Mouse (Mus musculus) liver (tissue): ENCODE measurements at regions not wholly inside any gene's neighbourhood (a gene's known extent, or its start where the extent isn't known, plus 50 kb on each side); places are given as distances from the start of the nearest gene placed in this dataset.

Experiments
- DNase-seq: peaks from one replicate; pipeline ENCODE4 v3.0.0-alpha.2; 2020; ENCODE audit warnings: mixed read lengths

- DNase-seq: peak; percentile 10
Measured at GRCm38 (mm10) chr3:60320213-60320936, 152.3 kb upstream of the Mbnl1 start.

GRCm38 (mm10) chr3:60323514-60323913 is 149.1 kb upstream of the Mbnl1 start:
- DNase-seq: no peak

DNA sequence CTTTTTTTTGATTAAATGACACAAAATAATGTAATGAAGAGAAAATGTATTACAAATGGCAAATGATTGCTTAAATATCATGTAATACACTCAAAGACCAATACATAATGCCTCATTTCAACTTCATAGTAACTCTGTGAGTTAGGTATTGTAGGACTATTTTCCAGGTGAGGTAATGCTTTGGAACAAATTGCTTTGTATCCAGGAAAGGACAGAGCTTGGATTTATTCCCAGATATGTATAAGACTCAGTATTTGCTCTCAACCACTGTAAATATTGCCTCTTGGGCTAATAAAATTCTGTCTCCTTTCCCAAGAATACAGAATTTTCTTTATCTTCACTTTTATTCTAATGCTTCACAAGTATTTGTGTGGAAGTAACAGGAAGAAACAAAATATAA is 148.2 kb upstream of the Mbnl1 start:
- no peak for DNase-seq

DNA sequence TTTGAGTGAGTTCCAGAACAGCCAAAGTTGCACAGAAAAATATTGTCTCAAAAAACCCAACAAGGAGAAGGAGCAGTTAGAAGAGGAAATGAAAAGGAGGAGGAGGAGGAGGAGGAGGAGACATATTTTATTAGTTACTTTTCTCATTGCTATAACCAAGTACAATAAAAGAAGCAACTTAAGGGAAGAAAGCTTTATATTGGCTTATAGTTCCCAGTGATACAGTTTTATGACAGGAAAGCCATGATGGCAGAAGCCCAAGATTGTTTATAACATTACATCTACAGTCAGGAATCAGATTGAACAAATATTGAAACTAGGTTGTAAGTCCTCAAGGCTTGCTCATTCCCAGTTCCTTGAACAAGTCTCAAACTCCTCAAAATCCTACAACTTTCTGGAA is 147.7 kb upstream of the Mbnl1 start:
- no peak for DNase-seq

DNA sequence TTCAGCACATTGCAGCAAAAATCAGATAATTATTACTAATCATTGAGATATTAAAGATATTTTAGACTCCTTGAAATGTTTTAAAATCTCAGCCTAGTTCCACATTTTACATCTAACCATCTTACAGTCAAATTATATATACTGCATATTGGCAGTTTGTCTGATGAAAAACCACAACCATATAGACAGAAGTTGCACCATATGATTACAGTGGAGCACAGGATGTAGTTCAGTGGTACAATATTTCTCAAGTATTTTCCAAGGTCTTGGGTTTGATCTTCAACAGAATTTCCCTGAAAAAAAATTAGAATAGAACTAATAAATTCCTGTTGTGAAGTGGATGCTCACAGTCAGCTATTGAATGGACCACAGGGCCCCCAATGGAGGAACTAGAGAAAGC is 140.2 kb upstream of the Mbnl1 start:
- DNase-seq: no peak

- no peak for DNase-seq
Measured at GRCm38 (mm10) chr3:60333669-60334068, 139.0 kb upstream of the Mbnl1 start.

DNA sequence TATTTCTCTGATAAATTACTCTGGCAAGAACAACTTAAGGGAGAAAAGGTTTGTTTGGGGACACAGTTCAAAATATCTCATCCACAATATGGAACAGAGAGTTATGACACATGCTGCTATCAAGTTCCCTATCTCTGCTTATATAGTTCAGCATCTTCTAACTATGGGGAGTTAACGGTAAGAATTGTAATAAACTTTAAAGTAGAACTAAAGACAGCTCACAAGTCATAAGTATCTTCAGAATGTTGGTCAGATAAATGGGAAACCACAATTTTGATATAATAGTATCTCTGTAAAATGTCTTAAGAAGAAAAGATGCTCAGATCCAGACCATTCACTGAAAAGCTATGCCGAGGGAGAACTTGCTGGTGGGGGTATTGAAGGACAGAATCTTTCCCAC is 138.5 kb upstream of the Mbnl1 start:
- DNase-seq: no peak

- no peak for DNase-seq
Measured at GRCm38 (mm10) chr3:60346390-60346789, 126.2 kb upstream of the Mbnl1 start.

- no peak for DNase-seq
Measured at GRCm38 (mm10) chr3:60347049-60347448, 125.6 kb upstream of the Mbnl1 start.

- no peak for DNase-seq
Measured at GRCm38 (mm10) chr3:60371176-60371965, 101.3 kb upstream of the Mbnl1 start.

DNA sequence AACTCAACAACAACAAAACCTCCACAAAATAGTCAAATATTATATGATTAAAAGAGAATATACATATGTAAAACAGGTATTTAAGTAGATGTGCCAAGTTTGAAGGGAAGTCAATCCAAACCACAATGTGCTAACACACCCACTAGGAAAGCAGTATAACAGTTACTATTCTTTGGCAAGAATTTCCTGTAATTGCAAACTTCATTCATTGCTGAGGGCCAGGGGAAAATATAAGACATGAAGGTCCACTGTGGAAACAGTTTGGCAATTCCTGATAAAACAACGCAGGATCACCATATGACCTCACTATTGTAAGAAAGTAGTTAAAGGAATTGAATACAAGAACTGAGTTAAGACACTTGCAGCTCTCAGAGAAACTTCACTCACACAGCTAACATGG is 99.0 kb upstream of the Mbnl1 start:
- no peak for DNase-seq

DNA sequence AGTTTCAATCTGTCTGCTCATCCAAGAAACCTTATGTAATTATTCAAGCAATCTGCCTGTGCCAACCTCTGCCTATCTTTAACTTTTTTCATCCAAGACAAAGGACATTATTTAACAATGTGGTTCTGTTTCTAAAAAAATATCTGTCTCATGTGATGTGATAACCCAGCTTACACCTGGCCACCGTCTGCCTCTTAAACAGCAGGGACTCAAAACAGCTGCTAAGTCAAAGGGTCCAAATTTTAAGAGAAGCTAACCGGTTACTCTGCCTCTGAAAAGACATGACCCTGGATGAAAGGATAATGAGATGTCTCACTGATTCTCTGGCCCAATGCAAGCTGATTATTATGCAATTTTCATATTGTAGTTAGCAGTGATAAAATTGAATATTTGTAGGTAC is 84.0 kb upstream of the Mbnl1 start:
- no peak for DNase-seq

DNA sequence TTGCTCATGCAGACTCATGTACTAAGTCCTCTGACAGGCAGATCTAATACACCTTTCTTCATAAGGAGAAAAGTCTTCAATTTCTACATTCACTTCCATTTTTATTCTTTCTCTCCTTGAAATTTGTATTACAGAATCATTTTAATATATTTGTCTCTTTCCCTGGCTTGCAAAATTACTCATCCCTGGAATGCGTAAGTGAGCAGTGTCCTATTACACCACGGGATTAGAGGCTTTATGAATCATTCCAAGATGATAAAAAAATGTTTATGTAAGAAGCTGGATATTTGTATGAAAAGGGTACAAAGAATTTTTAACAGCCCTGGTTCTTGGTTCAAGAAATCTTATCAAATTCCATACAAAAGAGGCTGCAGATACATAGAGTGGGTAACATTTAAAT is 83.6 kb upstream of the Mbnl1 start:
- no peak for DNase-seq

- peak; percentile 61 for DNase-seq
Measured at GRCm38 (mm10) chr3:60395299-60395698, 77.3 kb upstream of the Mbnl1 start.

GRCm38 (mm10) chr3:60396971-60397370 is 75.7 kb upstream of the Mbnl1 start:
- no peak for DNase-seq

GRCm38 (mm10) chr3:60398796-60399195 is 73.8 kb upstream of the Mbnl1 start:
- DNase-seq: no peak

GRCm38 (mm10) chr3:60402251-60402830 is 70.3 kb upstream of the Mbnl1 start:
- DNase-seq: no peak

GRCm38 (mm10) chr3:60407426-60407825 is 65.2 kb upstream of the Mbnl1 start:
- no peak for DNase-seq

DNA sequence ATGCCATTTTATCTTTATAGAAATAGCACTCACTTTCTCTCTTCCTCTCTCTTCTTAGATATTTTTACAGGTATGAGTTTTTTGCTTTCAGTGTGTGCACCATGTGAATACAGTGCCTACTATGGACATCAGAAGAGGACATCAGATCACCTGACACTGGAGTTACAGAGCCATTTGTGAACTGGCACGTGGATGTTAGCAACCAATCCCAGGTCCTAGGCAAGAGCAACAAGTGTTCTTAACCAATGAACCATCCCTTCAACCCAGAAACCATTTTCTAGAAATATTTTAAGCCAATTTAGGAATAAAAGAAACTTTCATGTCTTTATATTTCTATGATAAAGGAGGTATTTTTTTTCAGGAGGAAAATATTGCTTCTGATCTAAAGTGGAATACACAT is 64.7 kb upstream of the Mbnl1 start:
- no peak for DNase-seq

- DNase-seq: peak; percentile 31
Measured at GRCm38 (mm10) chr3:60408553-60409282, 63.9 kb upstream of the Mbnl1 start.

DNA sequence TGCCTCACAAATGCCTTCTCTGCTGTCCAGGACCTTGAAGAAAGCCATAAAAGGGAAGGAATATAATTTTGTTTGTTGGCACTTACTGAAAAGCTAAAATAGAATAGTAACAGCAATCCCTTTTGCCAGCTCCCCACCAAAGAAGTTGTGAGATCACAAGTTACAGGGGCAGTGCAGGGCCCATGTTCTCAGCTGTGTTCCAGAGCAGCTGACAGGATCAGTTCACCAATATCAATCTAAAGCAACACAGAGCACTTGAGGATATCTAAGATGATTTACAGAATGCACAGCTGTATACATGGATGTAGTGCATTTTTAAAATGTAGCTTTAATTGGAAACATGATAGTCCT is 63.4 kb upstream of the Mbnl1 start:
- peak; percentile 17 for DNase-seq

DNA sequence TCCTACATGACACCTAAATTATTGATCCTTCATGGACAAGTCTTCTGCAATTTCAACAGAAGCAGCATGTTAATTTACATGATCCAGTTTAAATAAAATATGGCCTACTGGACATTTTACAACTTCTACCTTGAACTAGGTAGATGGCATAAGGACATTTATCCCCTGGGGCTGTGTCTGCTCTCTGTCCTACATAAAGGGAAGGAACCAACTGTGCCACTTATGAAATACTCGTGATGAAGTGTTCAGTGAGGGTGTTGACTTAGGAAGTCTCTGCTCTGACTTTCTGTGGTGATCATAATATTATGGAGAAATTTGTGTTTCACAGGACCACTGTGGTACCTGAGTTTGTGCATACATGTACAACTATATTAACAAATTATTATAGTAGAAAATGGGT is 60.9 kb upstream of the Mbnl1 start:
- no peak for DNase-seq

GRCm38 (mm10) chr3:60412206-60412605 is 60.4 kb upstream of the Mbnl1 start:
- DNase-seq: no peak

- peak; percentile 33 for DNase-seq
Measured at GRCm38 (mm10) chr3:60413749-60414148, 58.9 kb upstream of the Mbnl1 start.
